Mouse (Mus musculus): ENCODE data around the gene Srbd1.

DNA sequence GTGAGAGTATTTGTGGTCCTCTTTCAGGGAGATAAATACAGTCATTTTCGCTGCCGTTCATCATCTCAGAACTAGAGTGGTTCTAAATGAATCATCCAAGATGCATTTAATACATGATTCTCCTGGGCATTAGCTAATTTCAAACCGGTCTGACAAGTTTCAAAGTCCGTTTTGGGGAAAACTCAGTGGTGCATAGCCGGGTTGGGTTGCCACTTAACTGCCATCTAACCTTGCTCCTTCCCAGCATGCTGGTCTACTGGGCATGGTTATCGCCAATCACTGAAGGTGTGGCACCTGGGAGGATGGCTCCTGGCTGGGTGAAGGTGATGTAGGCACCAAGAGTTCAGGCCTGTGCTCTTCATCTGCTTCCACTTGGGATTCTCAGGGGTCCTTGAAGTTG lies 49.0 kb upstream of the Srbd1 start:
- TF ChIP-seq POLR2A (IDR thresholded peaks at IDR 0.05; ENCODE audit: low read depth, low read length) (no peak), CTCF (IDR thresholded peaks at IDR 0.05; ENCODE audit: borderline replicate concordance, insufficient read depth, low read length) (no peak)
